Mouse (Mus musculus): ENCODE data around the gene Vgf. TPM values are rescaled to one million over a fixed set of nuclear protein-coding genes. Genes with fewer than 3 reads are reported as not detected.
A peak's percentile ranks its signal among the peaks of the same experiment; 100 is the strongest.

Gene Vgf
- total RNA-seq, 2 experiments from 2014 or later, result 0.21 to 0.45 TPM

- peak; percentile 69 for DNase-seq
Measured at GRCm38 (mm10) chr5:137072079-137072960, 46.1 kb downstream of the Vgf start, which contains the start of gene Serpine1. TSS of gene Serpine1 (minus strand) at chr5:137072268.

GRCm38 (mm10) chr5:137073141-137073540 is 46.9 kb downstream of the Vgf start:
- DNase-seq, result no peak

- no peak for DNase-seq
Measured at GRCm38 (mm10) chr5:137074191-137074651, 48.0 kb downstream of the Vgf start.

DNA sequence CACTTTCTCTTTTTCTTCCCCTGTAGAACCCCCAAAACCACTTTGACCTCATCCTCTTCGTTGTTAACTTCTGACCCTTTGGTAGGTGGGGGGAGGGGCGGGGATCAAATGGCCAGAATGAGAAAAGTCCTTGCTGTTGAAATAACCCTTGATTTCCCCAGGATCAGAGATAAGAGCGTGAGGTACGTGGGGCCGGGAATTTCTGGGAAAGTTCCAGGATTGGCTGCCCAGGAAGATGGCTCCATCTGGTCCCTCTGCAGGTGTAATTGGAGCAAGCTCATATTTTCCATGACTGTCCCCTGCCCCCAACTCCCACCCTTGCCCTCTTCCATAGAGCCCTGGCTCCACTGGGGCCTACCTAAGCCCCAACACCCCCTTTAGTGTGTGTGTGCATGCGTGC is 49.5 kb downstream of the Vgf start:
- no peak for DNase-seq

- DNase-seq, result no peak
Measured at GRCm38 (mm10) chr5:137076191-137076930, 50.2 kb downstream of the Vgf start.

- no peak for DNase-seq
Measured at GRCm38 (mm10) chr5:137077187-137077586, 51.0 kb downstream of the Vgf start.

- DNase-seq, result no peak
Measured at GRCm38 (mm10) chr5:137078041-137078440, 51.8 kb downstream of the Vgf start.

DNA sequence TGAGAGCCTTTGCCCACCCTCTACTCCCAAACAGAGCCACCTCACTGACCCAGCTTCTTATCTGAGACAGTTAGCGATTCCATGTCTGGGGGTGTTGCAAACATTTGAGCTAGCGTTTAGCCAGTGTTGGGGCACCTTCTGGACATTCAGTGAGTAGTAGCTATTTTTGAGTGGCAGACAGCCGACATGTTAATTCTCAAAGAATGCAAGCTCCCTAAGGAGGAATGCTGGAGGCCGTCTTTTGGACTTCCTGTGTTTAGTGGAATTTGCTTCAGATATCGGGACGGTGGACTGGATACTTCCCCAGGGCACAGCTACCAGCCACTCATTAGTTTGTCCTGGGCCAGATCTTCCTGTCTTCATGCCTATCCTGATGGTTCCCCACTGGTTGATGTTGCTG is 52.4 kb downstream of the Vgf start:
- no peak for DNase-seq

GRCm38 (mm10) chr5:137079849-137080248 is 53.7 kb downstream of the Vgf start:
- DNase-seq, result no peak

Small RNAs within 50 kb of the gene (microRNA-seq; reads per million reads assigned to microRNA genes)
- gene Mir702, result 7.5 to 14.9 reads per million in 2 experiments

Other genes starting within 250 kb of the Vgf start
- 10 to 100 TPM; 24.4 to 28.0 TPM for gene Col26a1, start 143.2 kb upstream of the Vgf start, total RNA-seq (2021)
- 1 to 10 TPM; 7.3 to 8.3 TPM for gene Ift22, start 118.2 kb upstream of the Vgf start, total RNA-seq (2021)
- 100 to 1,000 TPM; 151 to 154 TPM for gene Fis1, start 73.1 kb upstream of the Vgf start, total RNA-seq (2021)
- 1 to 10 TPM; 2.5 to 2.6 TPM for gene Cldn15, start 59.8 kb upstream of the Vgf start, total RNA-seq (2021)
- gene Plod3, start 39.4 kb upstream of the Vgf start, total RNA-seq (2021), result 10 to 100 TPM; 21.3 to 33.5 TPM
- 10 to 100 TPM; 39.8 to 41.8 TPM for gene Znhit1, start 38.4 kb upstream of the Vgf start, total RNA-seq (2021)
- 10 to 100 TPM; 33.4 to 37.0 TPM for gene Ap1s1, start 19.7 kb downstream of the Vgf start, total RNA-seq (2021)
- gene Serpine1, start 45.9 kb downstream of the Vgf start, total RNA-seq (2021), result 1 to 10 TPM; 2.2 to 2.9 TPM
- gene Trim56, start 89.8 kb downstream of the Vgf start, total RNA-seq (2021), result 10 to 100 TPM in 1 of 2 experiments, 1 to 10 TPM in 1; 9.2 to 14.2 TPM
- gene Muc3, start 122.9 kb downstream of the Vgf start, total RNA-seq (2021), result not detected
- gene Muc3a, start 186.0 kb downstream of the Vgf start, total RNA-seq (2021), result under 1 TPM; 0.23 to 0.59 TPM